Mouse (Mus musculus) gastrocnemius, postnatal 10 days (tissue): ENCODE results near the gene Olfr1367. TPM values are rescaled to one million over a fixed set of nuclear protein-coding genes. Genes with fewer than 3 reads are reported as not detected.

Experiments
- DNase-seq: peaks from one replicate; pipeline ENCODE4 v3.0.0; 2021; ENCODE audit warnings: mixed read lengths
- microRNA-seq, 2 experiments: library from miRNA; unstranded; fragments of <30 nt; microRNA quantifications; one replicate each; pipeline ENCODE4 v1.2.0; 2021
- total RNA-seq, 2 experiments: library from RNA; stranded (reverse); gene quantifications; 2 replicates each; pipeline ENCODE4 v1.2.3; 2021

Gene Olfr1367
- total RNA-seq, 2 experiments from 2014 or later, result not detected

- peak; percentile 17 for DNase-seq
Observed at GRCm38 (mm10) chr13:21396048-21396447, 49.3 kb downstream of the Olfr1367 start.

- no peak for DNase-seq
Observed at GRCm38 (mm10) chr13:21397486-21397885, 50.8 kb downstream of the Olfr1367 start.

Small RNA genes lying within 50 kb of the gene (microRNA-seq; reads per million reads assigned to microRNA genes)
- gene Mir6942, result 0 reads per million in 2 experiments

Other genes starting within 250 kb of the Olfr1367 start
- not detected for gene Olfr1369-ps1, start 235.4 kb upstream of the Olfr1367 start, total RNA-seq
- gene Olfr263, start 217.3 kb upstream of the Olfr1367 start, total RNA-seq, result not detected
- not detected for gene Olfr1368, start 201.0 kb upstream of the Olfr1367 start, total RNA-seq
- 10 to 100 TPM; 27.9 to 36.8 TPM for gene Trim27, start 167.5 kb upstream of the Olfr1367 start, total RNA-seq
- gene Gpx5, start 54.2 kb upstream of the Olfr1367 start, total RNA-seq, result not detected
- gene Gpx6, start 34.8 kb upstream of the Olfr1367 start, total RNA-seq, result not detected
- gene Zscan12, start 15.9 kb downstream of the Olfr1367 start, total RNA-seq, result 1 to 10 TPM; 6.2 to 6.3 TPM
- 10 to 100 TPM; 16.6 to 22.1 TPM for gene Zkscan3, start 55.8 kb downstream of the Olfr1367 start, total RNA-seq
- under 1 TPM; 0.16 to 0.50 TPM for gene Pgbd1, start 94.1 kb downstream of the Olfr1367 start, total RNA-seq
- 10 to 100 TPM; 10.9 to 15.4 TPM for gene Zscan26, start 106.8 kb downstream of the Olfr1367 start, total RNA-seq
- under 1 TPM; 0.38 to 0.52 TPM for gene Nkapl, start 121.6 kb downstream of the Olfr1367 start, total RNA-seq
- gene Zkscan4, start 132.0 kb downstream of the Olfr1367 start, total RNA-seq, result 1 to 10 TPM; 1.2 to 1.6 TPM
- gene Gm10065, start 132.5 kb downstream of the Olfr1367 start, total RNA-seq, result not detected
- 10 to 100 TPM; 11.5 to 12.4 TPM for gene AK157302, start 148.3 kb downstream of the Olfr1367 start, total RNA-seq
- gene Gm11273, start 154.5 kb downstream of the Olfr1367 start, total RNA-seq, result 100 to 1,000 TPM; 118 to 122 TPM
- gene Zkscan8, start 184.2 kb downstream of the Olfr1367 start, total RNA-seq, result 10 to 100 TPM in 1 of 2 experiments, 1 to 10 TPM in 1; 8.0 to 11.4 TPM
- gene Olfr1366, start 195.9 kb downstream of the Olfr1367 start, total RNA-seq, result not detected
- not detected for gene Olfr1535, start 213.0 kb downstream of the Olfr1367 start, total RNA-seq
- gene Olfr1364, start 234.8 kb downstream of the Olfr1367 start, total RNA-seq, result not detected